Mouse (Mus musculus) MEL (cell line): ENCODE measurements at regions not wholly inside any gene's neighbourhood (a gene's known extent, or its start where the extent isn't known, plus 50 kb on each side); places are given as distances from the start of the nearest gene placed in this dataset.
"Not testable (repeated sequence)": the region's sequence is repeated elsewhere in the genome, so short reads cannot be mapped to it uniquely, and the experiment has no call there.

Experiments used
- CTCF ChIP-seq, 3 experiments: IDR thresholded peaks in 2 of 3; conservative IDR thresholded peaks in 1 of 3; 2 replicates each; pipeline ENCODE4 v1.5.1; 2011 to 2012; ENCODE audit warnings: low read length in 3 of 3, low read depth in 2 of 3, mild to moderate bottlenecking in 2 of 3, improper control_type of control experiment in 1 of 3, inconsistent platforms in 1 of 3, mixed read lengths in 1 of 3, moderate library complexity in 1 of 3; ENCODE audit not compliant: control insufficient read depth in 1 of 3, insufficient read depth in 1 of 3, poor library complexity in 1 of 3, severe bottlenecking in 1 of 3
- E2F4 ChIP-seq: IDR thresholded peaks from 2 replicates; pipeline ENCODE4 v1.6.1; 2011; ENCODE audit warnings: low read depth, low read length, improper control_type of control experiment, borderline replicate concordance
- EP300 ChIP-seq, 2 experiments: IDR thresholded peaks; 2 replicates each; pipeline ENCODE4 v1.6.1; 2011; ENCODE audit warnings: improper control_type of control experiment in 2 of 2, low read length in 2 of 2, low read depth in 1 of 2, mild to moderate bottlenecking in 1 of 2
- KAT2A ChIP-seq: conservative IDR thresholded peaks from 2 replicates; pipeline ENCODE4 v1.6.1; 2012; ENCODE audit warnings: low read depth, low read length, improper control_type of control experiment, inconsistent platforms
- MAX ChIP-seq: IDR thresholded peaks from 2 replicates; pipeline ENCODE4 v1.6.1; 2011; ENCODE audit warnings: low read length, improper control_type of control experiment
- POLR2A ChIP-seq, 2 experiments: IDR thresholded peaks; 2 replicates each; pipeline ENCODE4 v1.6.1; 2011 to 2012; ENCODE audit warnings: low read length in 2 of 2, mild to moderate bottlenecking in 2 of 2, control low read depth in 1 of 2, improper control_type of control experiment in 1 of 2, low read depth in 1 of 2, moderate library complexity in 1 of 2; ENCODE audit not compliant: control insufficient read depth in 1 of 2, insufficient read depth in 1 of 2, poor library complexity in 1 of 2
- POLR2AphosphoS2 ChIP-seq: IDR thresholded peaks from 2 replicates; pipeline ENCODE4 v1.6.1; 2011; ENCODE audit warnings: low read length, improper control_type of control experiment
- SIN3A ChIP-seq: IDR thresholded peaks from 2 replicates; pipeline ENCODE4 v1.6.1; 2012; ENCODE audit warnings: low read length, improper control_type of control experiment, inconsistent platforms
- USF1 ChIP-seq: IDR thresholded peaks from 2 replicates; pipeline ENCODE4 v1.6.1; 2014; ENCODE audit warnings: low read depth, mild to moderate bottlenecking, inconsistent platforms, low read length, improper control_type of control experiment, moderate library complexity

DNA sequence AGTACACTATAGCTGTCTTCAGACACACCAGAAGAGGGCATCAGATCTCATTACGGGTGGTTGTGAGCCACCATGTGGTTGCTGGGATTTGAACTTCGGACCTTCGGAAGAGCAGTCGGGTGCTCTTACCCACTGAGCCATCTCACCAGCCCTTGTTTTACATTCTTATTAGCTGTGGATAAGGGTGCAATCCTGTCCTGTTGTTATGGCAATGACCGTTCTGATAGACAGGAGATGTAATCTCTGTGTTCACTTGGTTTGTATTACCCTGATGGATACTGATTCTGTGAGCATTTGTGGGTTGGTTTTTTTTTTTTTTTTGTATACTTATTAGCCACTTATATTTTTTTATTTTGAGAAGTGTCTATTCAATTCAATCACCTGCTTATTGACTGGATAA lies 172.7 kb upstream of the Rapgef5 start:
- not testable (repeated sequence) for TF ChIP-seq USF1; CTCF (IDR thresholded peaks at IDR 0.05 in 2 of 3, conservative IDR thresholded peaks at IDR 0.05 in 1 of 3; ENCODE audit: control insufficient read depth in 1 of 3, insufficient read depth in 1 of 3, low read depth in 2 of 3, low read length in 3 of 3, poor library complexity in 1 of 3, severe bottlenecking in 1 of 3); POLR2AphosphoS2; POLR2A (IDR thresholded peaks at IDR 0.05; ENCODE audit: control insufficient read depth in 1 of 2, insufficient read depth in 1 of 2, low read depth in 1 of 2, low read length in 2 of 2, poor library complexity in 1 of 2); EP300 (IDR thresholded peaks at IDR 0.05; ENCODE audit: low read depth in 1 of 2, low read length in 2 of 2); KAT2A; SIN3A; MAX; E2F4
